ENCODE assay signal across 8 mouse cellular contexts in genomic region chr11:55423756-55424155, GRCm38 (mm10). TPM values are rescaled to one million over a fixed set of nuclear protein-coding genes. Genes with fewer than 3 reads are reported as not detected.
DNase-seq lines count a peak whose midpoint lies in the region; ATAC-seq and TF ChIP-seq lines count a peak whose summit lies in the region.

No protein-coding gene starts in this region.

- H3K36me3 ChIP-seq in embryonic facial prominence, embryonic 13.5 days: no peaks in the 10 kb centered on the region
- no peaks in the 10 kb centered on the region for H3K36me3 ChIP-seq in hindbrain, embryonic 16.5 days (ENCODE audit: control insufficient read depth, insufficient read depth, low read length)
- no peaks in the 10 kb centered on the region for H3K36me3 ChIP-seq in neural tube, embryonic 12.5 days

- H3K4me1 ChIP-seq in embryonic facial prominence, embryonic 13.5 days: peaks cover 51% of the 10 kb centered on the region
- peaks cover 18% of the 10 kb centered on the region for H3K4me1 ChIP-seq in hindbrain, embryonic 16.5 days (ENCODE audit: control insufficient read depth, insufficient read depth, low read depth, low read length)
- H3K4me1 ChIP-seq in neural tube, embryonic 12.5 days: peaks cover 50% of the 10 kb centered on the region

- H3K9ac ChIP-seq in embryonic facial prominence, embryonic 13.5 days: no peak overlapping the region
- H3K9ac ChIP-seq in hindbrain, embryonic 16.5 days (ENCODE audit: low read depth, low read length): no peak overlapping the region
- H3K9ac ChIP-seq in neural tube, embryonic 12.5 days: 0 out of 2 replicates have a peak overlapping the region, but pooled peaks have one; percentile 17

- DNase-seq in layer of hippocampus, adult 2 months (ENCODE audit: low spot score in 2 of 2): no peak
- no peak for DNase-seq in layer of hippocampus, adult 9-10 months (ENCODE audit: low spot score)
- peak; percentile 90 for DNase-seq in adrenal gland, adult 2 months
- DNase-seq in lung, postnatal 25 days (ENCODE audit: low spot score): no peak
- no peak for DNase-seq in left cerebral cortex, adult 18-20 months (ENCODE audit: low spot score in 2 of 2)

- H3K9me3 ChIP-seq in embryonic facial prominence, embryonic 13.5 days: no peaks in the 10 kb centered on the region
- no peaks in the 10 kb centered on the region for H3K9me3 ChIP-seq in hindbrain, embryonic 16.5 days (ENCODE audit: control insufficient read depth, low read length)
- H3K9me3 ChIP-seq in neural tube, embryonic 12.5 days: no peaks in the 10 kb centered on the region

- 12% methylated on average over 4 of the region's 4 CpGs for WGBS in embryonic facial prominence, embryonic 13.5 days
- WGBS in hindbrain, embryonic 16.5 days: 11% methylated on average over 4 of the region's 4 CpGs
- WGBS in neural tube, embryonic 12.5 days: 10% methylated on average over 4 of the region's 4 CpGs

- H3K4me3 ChIP-seq in layer of hippocampus, adult 2 months: no peak overlapping the region
- no peak overlapping the region for H3K4me3 ChIP-seq in embryonic facial prominence, embryonic 13.5 days
- H3K4me3 ChIP-seq in hindbrain, embryonic 16.5 days (ENCODE audit: low read length): no peak overlapping the region
- no peak overlapping the region for H3K4me3 ChIP-seq in neural tube, embryonic 12.5 days

- H3K27ac ChIP-seq in layer of hippocampus, adult 2 months: peak overlapping the region; percentile 15; the same call in 1 of the 2 replicates
- peak overlapping the region; percentile 80 for H3K27ac ChIP-seq in embryonic facial prominence, embryonic 13.5 days
- 0 out of 2 replicates have a peak overlapping the region, but pooled peaks have one; percentile 35 for H3K27ac ChIP-seq in hindbrain, embryonic 16.5 days (ENCODE audit: low read depth, low read length)
- no peak overlapping the region; the same call in 1 of the 2 replicates for H3K27ac ChIP-seq in neural tube, embryonic 12.5 days

- no peak for TF ChIP-seq CTCF in layer of hippocampus, adult 2 months (conservative IDR thresholded peaks at IDR 0.05)

- H3K4me2 ChIP-seq in embryonic facial prominence, embryonic 13.5 days: no peak overlapping the region
- no peak overlapping the region for H3K4me2 ChIP-seq in hindbrain, embryonic 16.5 days (ENCODE audit: low read length)
- H3K4me2 ChIP-seq in neural tube, embryonic 12.5 days (replicated peaks): no peak overlapping the region

- ATAC-seq in embryonic facial prominence, embryonic 13.5 days (ENCODE audit: insufficient number of reproducible peaks, insufficient read depth, low FRiP score, low TSS enrichment, low read depth): no peak
- ATAC-seq in hindbrain, embryonic 16.5 days: peak; percentile 41; the same call in 1 of the 2 replicates
- peak; percentile 66 for ATAC-seq in neural tube, embryonic 12.5 days (ENCODE audit: low FRiP score, low read depth)

- H3K27me3 ChIP-seq in embryonic facial prominence, embryonic 13.5 days: no peaks in the 10 kb centered on the region
- no peaks in the 10 kb centered on the region for H3K27me3 ChIP-seq in hindbrain, embryonic 16.5 days (replicated peaks; ENCODE audit: control insufficient read depth, insufficient read depth, low read length)
- H3K27me3 ChIP-seq in neural tube, embryonic 12.5 days (replicated peaks): no peaks in the 10 kb centered on the region

RNA-seq across cellular contexts. Expression of gene Sparc, which starts 0.8 kb away (rescaled TPM):
- 100 to 1,000 TPM; 274 to 288 TPM for total RNA-seq in layer of hippocampus, adult 2 months (2021)
- 1,000 to 10,000 TPM; 1,553 to 3,019 TPM for total RNA-seq in adrenal gland, adult 2 months (2021)
- 4,707 and 5,966 TPM in 2 replicates for polyA plus RNA-seq in adrenal gland, adult 2 months (2012; rRNA removed)
- 1,239 and 1,279 TPM in 2 replicates for polyA plus RNA-seq in embryonic facial prominence, embryonic 13.5 days (2015; fragmentation: Nextera tagmentation; extraction: Ambion mirVana)
- 616 and 724 TPM in 2 replicates for polyA plus RNA-seq in hindbrain, embryonic 16.5 days (2015; fragmentation: Nextera tagmentation; extraction: Ambion mirVana)
- polyA plus RNA-seq in neural tube, embryonic 12.5 days (2016; fragmentation: Nextera tagmentation; extraction: Ambion mirVana): 545 and 567 TPM in 2 replicates
- total RNA-seq in left cerebral cortex, adult 18-20 months (2021): 100 to 1,000 TPM; 174 to 202 TPM

RNA-seq across cellular contexts. Expression of gene Atox1, which starts 37.3 kb away (rescaled TPM):
- total RNA-seq in layer of hippocampus, adult 2 months (2021): 10 to 100 TPM; 88.4 to 92.4 TPM
- total RNA-seq in adrenal gland, adult 2 months (2021): 100 to 1,000 TPM; 226 to 307 TPM
- polyA plus RNA-seq in adrenal gland, adult 2 months (2012; rRNA removed): 679 and 685 TPM in 2 replicates
- polyA plus RNA-seq in embryonic facial prominence, embryonic 13.5 days (2015; fragmentation: Nextera tagmentation; extraction: Ambion mirVana): 386 and 443 TPM in 2 replicates
- polyA plus RNA-seq in hindbrain, embryonic 16.5 days (2015; fragmentation: Nextera tagmentation; extraction: Ambion mirVana): 251 and 264 TPM in 2 replicates
- polyA plus RNA-seq in neural tube, embryonic 12.5 days (2016; fragmentation: Nextera tagmentation; extraction: Ambion mirVana): 275 and 300 TPM in 2 replicates
- 100 to 1,000 TPM in 1 of 2 experiments, 10 to 100 TPM in 1; 84.3 to 103 TPM for total RNA-seq in left cerebral cortex, adult 18-20 months (2021)

RNA-seq across cellular contexts. Expression of gene G3bp1, which starts 45.7 kb away (rescaled TPM):
- total RNA-seq in layer of hippocampus, adult 2 months (2021): 10 to 100 TPM; 36.4 TPM
- total RNA-seq in adrenal gland, adult 2 months (2021): 10 to 100 TPM; 50.7 to 54.6 TPM
- 22.7 and 33.7 TPM in 2 replicates for polyA plus RNA-seq in adrenal gland, adult 2 months (2012; rRNA removed)
- 189 and 214 TPM in 2 replicates for polyA plus RNA-seq in embryonic facial prominence, embryonic 13.5 days (2015; fragmentation: Nextera tagmentation; extraction: Ambion mirVana)
- 86.6 and 101 TPM in 2 replicates for polyA plus RNA-seq in hindbrain, embryonic 16.5 days (2015; fragmentation: Nextera tagmentation; extraction: Ambion mirVana)
- polyA plus RNA-seq in neural tube, embryonic 12.5 days (2016; fragmentation: Nextera tagmentation; extraction: Ambion mirVana): 178 and 185 TPM in 2 replicates
- 10 to 100 TPM; 34.4 to 35.7 TPM for total RNA-seq in left cerebral cortex, adult 18-20 months (2021)
